In genomic region chr2:104736241-104736640, GRCm38 (mm10) we compare ENCODE assay signal across 27 mouse cellular contexts. TPM values are rescaled to one million over a fixed set of nuclear protein-coding genes. Genes with fewer than 3 reads are reported as not detected.
DNase-seq lines count a peak whose midpoint lies in the region; ATAC-seq and TF ChIP-seq lines count a peak whose summit lies in the region.
"Had no signal": no experiment of that assay in that cellular context is flagged by ENCODE, and none has a peak within 500 bp of the region (broad histone marks: within the 10 kb centered on the region; RNA-seq: fewer than 3 reads in every experiment).

No protein-coding gene starts in this region.

- H3K27me3 ChIP-seq in embryonic facial prominence, embryonic 14.5 days (replicated peaks; ENCODE audit: control insufficient read depth, insufficient read depth, low read length), result 0 out of 2 replicates have a peak, but pooled peaks cover 2% of the 10 kb centered on the region
- H3K27me3 ChIP-seq in embryonic facial prominence, embryonic 10.5 days (replicated peaks; ENCODE audit: low read depth, poor library complexity, severe bottlenecking), result peaks cover 17% of the 10 kb centered on the region
- H3K27me3 ChIP-seq in kidney, postnatal 0 days (ENCODE audit: insufficient read depth, low read length), result no peaks in the 10 kb centered on the region
- H3K27me3 ChIP-seq in stomach, embryonic 16.5 days (ENCODE audit: control insufficient read depth, insufficient read depth, low read length), result no peaks in the 10 kb centered on the region
- H3K27me3 ChIP-seq: embryonic facial prominence, embryonic 15.5 days; forebrain, embryonic 15.5 days; limb, embryonic 15.5 days had no signal

- H3K9ac ChIP-seq in embryonic facial prominence, embryonic 14.5 days (ENCODE audit: low read depth, low read length), result no peak overlapping the region
- H3K9ac ChIP-seq in kidney, postnatal 0 days (ENCODE audit: low read depth, low read length), result no peak overlapping the region
- no peak overlapping the region for H3K9ac ChIP-seq in stomach, embryonic 16.5 days (ENCODE audit: low read length)
- H3K9ac ChIP-seq: embryonic facial prominence, embryonic 15.5 days; forebrain, embryonic 15.5 days; heart, embryonic 12.5 days; limb, embryonic 15.5 days had no signal

- TF ChIP-seq CTCF in kidney, postnatal 0 days (IDR thresholded peaks at IDR 0.05; ENCODE audit: low read depth), result no peak

- peak; percentile 22 for DNase-seq in embryonic facial prominence, embryonic 14.5 days (ENCODE audit: low spot score)
- DNase-seq in embryonic facial prominence, embryonic 10.5 days (ENCODE audit: low spot score), result no peak
- no peak for DNase-seq in kidney, postnatal 0 days (ENCODE audit: low spot score)
- DNase-seq in kidney, adult 11 months, result no peak
- peak; percentile 59 for DNase-seq in 3134 (ENCODE audit: extremely low read depth, insufficient read length, low spot score)
- DNase-seq in urinary bladder, adult 18-20 months (ENCODE audit: low spot score in 2 of 2), result no peak
- DNase-seq: cerebellum, adult 8-10 months; cerebellum, postnatal 36 days; embryo, embryonic 11 days; gastrocnemius, postnatal 10 days; heart, postnatal 10 days; kidney, adult 8-10 months; kidney, postnatal 4 days; lung, adult 18-20 months; lung, postnatal 10 days; right cerebral cortex, postnatal 14 days; thymus, postnatal 25 days had no signal

- H3K36me3 ChIP-seq in embryonic facial prominence, embryonic 14.5 days (ENCODE audit: control insufficient read depth, insufficient read depth, low read length), result no peaks in the 10 kb centered on the region
- no peaks in the 10 kb centered on the region for H3K36me3 ChIP-seq in embryonic facial prominence, embryonic 10.5 days (replicated peaks)
- no peaks in the 10 kb centered on the region for H3K36me3 ChIP-seq in kidney, postnatal 0 days (ENCODE audit: insufficient read depth, low read length)
- H3K36me3 ChIP-seq in stomach, embryonic 16.5 days (ENCODE audit: control insufficient read depth, insufficient read depth, low read length), result no peaks in the 10 kb centered on the region
- H3K36me3 ChIP-seq: embryonic facial prominence, embryonic 15.5 days; forebrain, embryonic 15.5 days; heart, embryonic 12.5 days; hindbrain, embryonic 10.5 days; limb, embryonic 15.5 days; midbrain, embryonic 10.5 days had no signal

- H3K4me2 ChIP-seq in embryonic facial prominence, embryonic 14.5 days (ENCODE audit: low read depth, low read length), result no peak overlapping the region
- H3K4me2 ChIP-seq in kidney, postnatal 0 days (ENCODE audit: low read length), result no peak overlapping the region
- H3K4me2 ChIP-seq in stomach, embryonic 16.5 days (ENCODE audit: low read depth, low read length), result no peak overlapping the region
- H3K4me2 ChIP-seq: embryonic facial prominence, embryonic 15.5 days; forebrain, embryonic 15.5 days; heart, embryonic 12.5 days; limb, embryonic 15.5 days had no signal

- peaks cover 1% of the 10 kb centered on the region; the same call in 1 of the 2 replicates for H3K4me1 ChIP-seq in embryonic facial prominence, embryonic 14.5 days (ENCODE audit: control insufficient read depth, insufficient read depth, low read length)
- peaks cover 4% of the 10 kb centered on the region; the same call in 1 of the 2 replicates for H3K4me1 ChIP-seq in embryonic facial prominence, embryonic 10.5 days
- peaks cover 7% of the 10 kb centered on the region; the same call in 1 of the 2 replicates for H3K4me1 ChIP-seq in kidney, postnatal 0 days (replicated peaks; ENCODE audit: insufficient read depth, low read length)
- peaks cover 3% of the 10 kb centered on the region; the same call in 1 of the 2 replicates for H3K4me1 ChIP-seq in stomach, embryonic 16.5 days (ENCODE audit: control insufficient read depth, insufficient read depth, low read length)

- no peak overlapping the region for H3K27ac ChIP-seq in embryonic facial prominence, embryonic 14.5 days (replicated peaks; ENCODE audit: low read depth, low read length)
- no peak overlapping the region for H3K27ac ChIP-seq in embryonic facial prominence, embryonic 10.5 days (replicated peaks)
- 0 out of 2 replicates have a peak overlapping the region, but pooled peaks have one; percentile 19 for H3K27ac ChIP-seq in kidney, postnatal 0 days
- H3K27ac ChIP-seq in stomach, embryonic 16.5 days (ENCODE audit: low read length), result peak overlapping the region; percentile 48; the same call in 1 of the 2 replicates
- H3K27ac ChIP-seq: embryonic facial prominence, embryonic 15.5 days; forebrain, embryonic 15.5 days; hindbrain, embryonic 10.5 days; limb, embryonic 15.5 days; midbrain, embryonic 10.5 days had no signal

- no peak; the same call in 1 of the 2 replicates for ATAC-seq in embryonic facial prominence, embryonic 14.5 days (ENCODE audit: low read depth)
- no peak for ATAC-seq in kidney, postnatal 0 days (replicated peaks; ENCODE audit: low FRiP score, low read depth)
- ATAC-seq in stomach, embryonic 16.5 days (ENCODE audit: insufficient read depth, low FRiP score), result peak; percentile 25; the same call in 1 of the 2 replicates
- ATAC-seq: activated CD4-positive, CD25-positive, alpha-beta regulatory T cell, adult 4 months; forebrain, embryonic 15.5 days had no signal

- H3K4me3 ChIP-seq in embryonic facial prominence, embryonic 14.5 days (ENCODE audit: low read depth, low read length), result no peak overlapping the region
- H3K4me3 ChIP-seq in embryonic facial prominence, embryonic 10.5 days, result no peak overlapping the region
- H3K4me3 ChIP-seq in kidney, postnatal 0 days (replicated peaks; ENCODE audit: low read depth, low read length), result no peak overlapping the region
- no peak overlapping the region for H3K4me3 ChIP-seq in stomach, embryonic 16.5 days (replicated peaks; ENCODE audit: low read length)
- H3K4me3 ChIP-seq: embryonic facial prominence, embryonic 15.5 days; forebrain, embryonic 15.5 days; heart, embryonic 12.5 days; hindbrain, embryonic 10.5 days; limb, embryonic 15.5 days; midbrain, embryonic 10.5 days had no signal

- WGBS in embryonic facial prominence, embryonic 14.5 days, result 59% methylated on average over 7 of the region's 7 CpGs
- 78% methylated on average over 7 of the region's 7 CpGs for WGBS in embryonic facial prominence, embryonic 10.5 days
- WGBS in kidney, postnatal 0 days, result 64% methylated on average over 7 of the region's 7 CpGs
- WGBS in stomach, embryonic 16.5 days, result 50% methylated on average over 7 of the region's 7 CpGs

- no peaks in the 10 kb centered on the region for H3K9me3 ChIP-seq in embryonic facial prominence, embryonic 14.5 days (ENCODE audit: control insufficient read depth, low read length)
- no peaks in the 10 kb centered on the region for H3K9me3 ChIP-seq in embryonic facial prominence, embryonic 10.5 days
- no peaks in the 10 kb centered on the region for H3K9me3 ChIP-seq in kidney, postnatal 0 days (replicated peaks; ENCODE audit: low read length)
- H3K9me3 ChIP-seq in stomach, embryonic 16.5 days (replicated peaks; ENCODE audit: control insufficient read depth, low read length), result no peaks in the 10 kb centered on the region
- H3K9me3 ChIP-seq: embryonic facial prominence, embryonic 15.5 days; forebrain, embryonic 15.5 days; heart, embryonic 12.5 days; hindbrain, embryonic 10.5 days; limb, embryonic 15.5 days; midbrain, embryonic 10.5 days had no signal

RNA-seq across cellular contexts. Expression of gene Depdc7, which starts 6.4 kb away (rescaled TPM):
- 6.6 and 8.1 TPM in 2 replicates for polyA plus RNA-seq in embryonic facial prominence, embryonic 14.5 days (2014; fragmentation: Nextera tagmentation; extraction: Ambion mirVana)
- 2.5 and 2.8 TPM in 2 replicates for polyA plus RNA-seq in embryonic facial prominence, embryonic 10.5 days (2016; fragmentation: Nextera tagmentation; extraction: Ambion mirVana)
- 27.5 and 27.6 TPM in 2 replicates for polyA plus RNA-seq in kidney, postnatal 0 days (2015; fragmentation: Nextera tagmentation; extraction: Ambion mirVana)
- polyA plus RNA-seq in stomach, embryonic 16.5 days (2015; fragmentation: Nextera tagmentation; extraction: Ambion mirVana), result 14.1 and 14.8 TPM in 2 replicates
- polyA plus RNA-seq: activated CD4-positive, CD25-positive, alpha-beta regulatory T cell, adult 4 months had no signal

RNA-seq across cellular contexts. Expression of gene Pin1rt1, which starts 20.1 kb away (rescaled TPM):
- polyA plus RNA-seq in embryonic facial prominence, embryonic 14.5 days (2014; fragmentation: Nextera tagmentation; extraction: Ambion mirVana), result not detected in 2 replicates
- 0.16 TPM in 1 of 2 replicates, not detected in the other for polyA plus RNA-seq in embryonic facial prominence, embryonic 10.5 days (2016; fragmentation: Nextera tagmentation; extraction: Ambion mirVana)
- polyA plus RNA-seq in kidney, postnatal 0 days (2015; fragmentation: Nextera tagmentation; extraction: Ambion mirVana), result not detected in 2 replicates
- polyA plus RNA-seq in stomach, embryonic 16.5 days (2015; fragmentation: Nextera tagmentation; extraction: Ambion mirVana), result 0.19 and 0.20 TPM in 2 replicates
- polyA plus RNA-seq: activated CD4-positive, CD25-positive, alpha-beta regulatory T cell, adult 4 months; C2C12; embryonic facial prominence, embryonic 15.5 days; heart, embryonic 12.5 days; hindbrain, embryonic 10.5 days; midbrain, embryonic 10.5 days; neural tube, embryonic 11.5 days had no signal

RNA-seq across cellular contexts. Expression of gene Tcp11l1, which starts 24.3 kb away (rescaled TPM):
- polyA plus RNA-seq in embryonic facial prominence, embryonic 14.5 days (2014; fragmentation: Nextera tagmentation; extraction: Ambion mirVana), result 32.6 and 35.0 TPM in 2 replicates
- 48.5 and 52.2 TPM in 2 replicates for polyA plus RNA-seq in embryonic facial prominence, embryonic 10.5 days (2016; fragmentation: Nextera tagmentation; extraction: Ambion mirVana)
- 35.3 and 37.8 TPM in 2 replicates for polyA plus RNA-seq in kidney, postnatal 0 days (2015; fragmentation: Nextera tagmentation; extraction: Ambion mirVana)
- polyA plus RNA-seq in stomach, embryonic 16.5 days (2015; fragmentation: Nextera tagmentation; extraction: Ambion mirVana), result 25.4 and 25.8 TPM in 2 replicates

Comparison
In these comparisons a context has a peak if more than half of its experiments do, and no peak if none do; other contexts are left out.
1. DNase-seq: peak in embryonic facial prominence, embryonic 14.5 days (single experiment) and 3134 (single experiment); none in embryonic facial prominence, embryonic 10.5 days (single experiment), kidney, postnatal 0 days (single experiment), kidney, adult 11 months (single experiment) and urinary bladder, adult 18-20 months (0 of 2).
2. H3K27ac ChIP-seq: peak in kidney, postnatal 0 days (single experiment) and stomach, embryonic 16.5 days (single experiment); none in embryonic facial prominence, embryonic 14.5 days (single experiment) and embryonic facial prominence, embryonic 10.5 days (single experiment).